Mouse (Mus musculus) limb, embryonic 12.5 days (tissue): ENCODE results near the gene Olfr649. TPM values are rescaled to one million over a fixed set of nuclear protein-coding genes. Genes with fewer than 3 reads are reported as not detected.

Experiments
- ATAC-seq: fragments of 200-750 bp; cut with Nextera tagmentation; 2 replicates; pipeline ENCODE4 v1.8.0; 2017; ENCODE audit warnings: low read depth, moderate TSS enrichment; ENCODE audit not compliant: insufficient number of reproducible peaks, insufficient read depth, low FRiP score, low TSS enrichment
- H3K27ac ChIP-seq: fragments of 300-500 bp; sonication (generic); 2 replicates; pipeline ENCODE4 v1.5.1; 2016; ENCODE audit warnings: mild to moderate bottlenecking, moderate library complexity
- H3K27me3 ChIP-seq: fragments of 300-500 bp; sonication (generic); 2 replicates; pipeline ENCODE4 v1.6.1; 2016; ENCODE audit warnings: mild to moderate bottlenecking, moderate library complexity
- H3K36me3 ChIP-seq: fragments of 300-500 bp; sonication (generic); 2 replicates; pipeline ENCODE4 v1.6.1; 2016; ENCODE audit warnings: mild to moderate bottlenecking, moderate library complexity
- H3K4me1 ChIP-seq: fragments of 300-500 bp; sonication (generic); replicated peaks from 2 replicates; pipeline ENCODE4 v1.6.1; 2016
- H3K4me2 ChIP-seq: fragments of 300-500 bp; sonication (generic); 2 replicates; pipeline ENCODE4 v1.6.1; 2016; ENCODE audit warnings: mild to moderate bottlenecking, moderate library complexity
- H3K4me3 ChIP-seq: fragments of 300-500 bp; sonication (generic); replicated peaks from 2 replicates; pipeline ENCODE4 v1.5.1; 2016; ENCODE audit warnings: mild to moderate bottlenecking
- H3K9ac ChIP-seq: fragments of 300-500 bp; sonication (generic); replicated peaks from 2 replicates; pipeline ENCODE4 v1.6.1; 2016; ENCODE audit warnings: mild to moderate bottlenecking, moderate library complexity
- H3K9me3 ChIP-seq: fragments of 300-500 bp; sonication (generic); 2 replicates; pipeline ENCODE4 v1.6.1; 2016; ENCODE audit warnings: mild to moderate bottlenecking, moderate library complexity
- WGBS: fragments of 180-500 bp; shearing (Covaris S2); methylation state at CpG from one replicate; pipeline ENCODE4 v1.1.7; 2016; 5-methylcytosine and 5-hydroxymethylcytosine counted together
- polyA plus RNA-seq: library from polyadenylated mRNA; unstranded; fragments of >200 nt; fragmentation: Nextera tagmentation; extraction: Ambion mirVana; gene quantifications from 2 replicates; pipeline ENCODE4 v1.2.1, GENCODE M21; 2016

Gene Olfr649
- polyA plus RNA-seq, 1 experiment from 2014 or later = not detected

- Histone ChIP-seq H3K9ac (no peak within 1 kb of the TSS), H3K4me1 (no peaks in the 10 kb centered on the region), H3K36me3 (no peaks in the 10 kb centered on the region), H3K4me2 (no peak within 1 kb of the TSS), H3K27ac (no peak within 1 kb of the TSS), H3K27me3 (no peaks in the 10 kb centered on the region), H3K4me3 (no peak within 1 kb of the TSS), H3K9me3 (no peaks in the 10 kb centered on the region)
- 97% methylated on average over 2 of the region's 2 CpGs for WGBS
- ATAC-seq = no peak
Observed at GRCm38 (mm10) chr7:104183292-104183691, 12.5 kb downstream of the Olfr649 start, which contains the start of gene Olfr648. Olfr648 (minus strand) TSS chr7:104183392.

GRCm38 (mm10) chr7:104179074-104179473 lies 16.7 kb downstream of the Olfr649 start:
- H3K9me3 ChIP-seq = no peaks in the 10 kb centered on the region
- no peaks in the 10 kb centered on the region for H3K4me1 ChIP-seq
- H3K9ac ChIP-seq = no peak overlapping the region
- H3K27ac ChIP-seq = no peak overlapping the region
- no peaks in the 10 kb centered on the region for H3K27me3 ChIP-seq
- H3K36me3 ChIP-seq = no peaks in the 10 kb centered on the region
- 95% methylated on average over 1 of the region's 1 CpGs for WGBS
- no peak overlapping the region for H3K4me2 ChIP-seq
- H3K4me3 ChIP-seq = no peak overlapping the region
- ATAC-seq = no peak

- no peak overlapping the region for H3K4me3 ChIP-seq
- ATAC-seq = no peak
- 73% methylated on average over 5 of the region's 5 CpGs for WGBS
Observed at GRCm38 (mm10) chr7:104178422-104179054, 17.2 kb downstream of the Olfr649 start.

GRCm38 (mm10) chr7:104175085-104175484 lies 20.7 kb downstream of the Olfr649 start:
- 88% methylated on average over 1 of the region's 1 CpGs for WGBS
- no peak for ATAC-seq

More at GRCm38 (mm10) chr7:104178422-104179054, 17.2 kb downstream of the Olfr649 start:
- no peaks in the 10 kb centered on the region for H3K9me3 ChIP-seq
- no peaks in the 10 kb centered on the region for H3K27me3 ChIP-seq
- no peak overlapping the region for H3K27ac ChIP-seq
- no peak overlapping the region for H3K4me2 ChIP-seq
- H3K9ac ChIP-seq = no peak overlapping the region
- H3K4me1 ChIP-seq = no peaks in the 10 kb centered on the region
- no peaks in the 10 kb centered on the region for H3K36me3 ChIP-seq

GRCm38 (mm10) chr7:104169634-104170204 lies 26.1 kb downstream of the Olfr649 start:
- no peak for ATAC-seq

More at GRCm38 (mm10) chr7:104175085-104175484, 20.7 kb downstream of the Olfr649 start:
- Histone ChIP-seq H3K9ac (no peak overlapping the region), H3K27me3 (no peaks in the 10 kb centered on the region), H3K4me1 (no peaks in the 10 kb centered on the region), H3K4me3 (no peak overlapping the region), H3K4me2 (no peak overlapping the region), H3K9me3 (no peaks in the 10 kb centered on the region), H3K27ac (no peak overlapping the region), H3K36me3 (no peaks in the 10 kb centered on the region)

GRCm38 (mm10) chr7:104167105-104167504 lies 28.7 kb downstream of the Olfr649 start:
- Histone ChIP-seq H3K4me2 (no peak overlapping the region), H3K4me3 (no peak overlapping the region), H3K4me1 (no peaks in the 10 kb centered on the region), H3K27me3 (no peaks in the 10 kb centered on the region), H3K36me3 (no peaks in the 10 kb centered on the region), H3K9me3 (no peaks in the 10 kb centered on the region), H3K9ac (no peak overlapping the region), H3K27ac (no peak overlapping the region)
- 80% methylated on average over 6 of the region's 6 CpGs for WGBS
- ATAC-seq = no peak

More at GRCm38 (mm10) chr7:104169634-104170204, 26.1 kb downstream of the Olfr649 start:
- H3K27me3 ChIP-seq = no peaks in the 10 kb centered on the region
- H3K4me1 ChIP-seq = no peaks in the 10 kb centered on the region
- H3K4me2 ChIP-seq = no peak overlapping the region
- H3K9me3 ChIP-seq = no peaks in the 10 kb centered on the region
- 69% methylated on average over 6 of the region's 6 CpGs for WGBS
- no peak overlapping the region for H3K27ac ChIP-seq
- no peak overlapping the region for H3K9ac ChIP-seq
- H3K4me3 ChIP-seq = no peak overlapping the region
- H3K36me3 ChIP-seq = no peaks in the 10 kb centered on the region

GRCm38 (mm10) chr7:104150456-104150855 lies 45.3 kb downstream of the Olfr649 start, which contains the start of gene Ubqlnl:
Ubqlnl (minus strand) TSS chr7:104150556.
- 0 out of 2 replicates have a peak, but pooled peaks cover 3% of the 10 kb centered on the region for H3K9me3 ChIP-seq
- no peak within 1 kb of the TSS for H3K4me3 ChIP-seq
- no peak within 1 kb of the TSS for H3K9ac ChIP-seq
- no peaks in the 10 kb centered on the region for H3K4me1 ChIP-seq
- no peak within 1 kb of the TSS for H3K4me2 ChIP-seq
- no peaks in the 10 kb centered on the region for H3K27me3 ChIP-seq
- H3K36me3 ChIP-seq = no peaks in the 10 kb centered on the region
- ATAC-seq = no peak
- H3K27ac ChIP-seq = no peak within 1 kb of the TSS
- WGBS = 83% methylated on average over 2 of the region's 2 CpGs

GRCm38 (mm10) chr7:104143179-104143578 lies 52.6 kb downstream of the Olfr649 start, which contains the start of gene Ubqln3:
Ubqln3 (minus strand) TSS chr7:104143279.
- no peaks in the 10 kb centered on the region for H3K4me1 ChIP-seq
- no peak within 1 kb of the TSS for H3K4me3 ChIP-seq
- no peak within 1 kb of the TSS for H3K9ac ChIP-seq
- no peak within 1 kb of the TSS for H3K4me2 ChIP-seq
- no peak for ATAC-seq
- H3K36me3 ChIP-seq = no peaks in the 10 kb centered on the region
- no peak within 1 kb of the TSS for H3K27ac ChIP-seq
- H3K9me3 ChIP-seq = peaks cover 6% of the 10 kb centered on the region; the same call in 1 of the 2 replicates
- 68% methylated on average over 3 of the region's 3 CpGs for WGBS
- no peaks in the 10 kb centered on the region for H3K27me3 ChIP-seq

Other genes with a start within 250 kb of the Olfr649 start
- not detected in 2 replicates for gene Olfr635, start 224.8 kb downstream of the Olfr649 start, polyA plus RNA-seq
- gene Olfr638, start 197.2 kb downstream of the Olfr649 start, polyA plus RNA-seq = not detected in 2 replicates
- gene Olfr639, start 178.7 kb downstream of the Olfr649 start, polyA plus RNA-seq = not detected in 2 replicates
- not detected in 2 replicates for gene Olfr640, start 170.4 kb downstream of the Olfr649 start, polyA plus RNA-seq
- not detected in 2 replicates for gene Olfr641, start 160.5 kb downstream of the Olfr649 start, polyA plus RNA-seq
- gene Olfr642, start 143.3 kb downstream of the Olfr649 start, polyA plus RNA-seq = not detected in 2 replicates
- not detected in 2 replicates for gene 4930516K23Rik, start 134.5 kb downstream of the Olfr649 start, polyA plus RNA-seq
- not detected in 2 replicates for gene Olfr644, start 124.1 kb downstream of the Olfr649 start, polyA plus RNA-seq
- gene Olfr645, start 110.5 kb downstream of the Olfr649 start, polyA plus RNA-seq = not detected in 2 replicates
- not detected in 2 replicates for gene Olfr646, start 91.1 kb downstream of the Olfr649 start, polyA plus RNA-seq
- gene Ubqln5, start 66.2 kb downstream of the Olfr649 start, polyA plus RNA-seq = not detected in 2 replicates
- not detected in 2 replicates for gene Olfr643, start 58.6 kb downstream of the Olfr649 start, polyA plus RNA-seq
- not detected in 2 replicates for gene Ubqln3, start 52.7 kb downstream of the Olfr649 start, polyA plus RNA-seq
- gene Ubqlnl, start 45.4 kb downstream of the Olfr649 start, polyA plus RNA-seq = not detected in 2 replicates
- gene Olfm5, start 31.2 kb downstream of the Olfr649 start, polyA plus RNA-seq = not detected in 2 replicates
- gene Olfr648, start 12.6 kb downstream of the Olfr649 start, polyA plus RNA-seq = 0.23 and 0.26 TPM in 2 replicates
- 2.2 and 2.8 TPM in 2 replicates for gene Trim6, start 22.8 kb upstream of the Olfr649 start, polyA plus RNA-seq
- gene Trim34a, start 48.5 kb upstream of the Olfr649 start, polyA plus RNA-seq = 0.93 and 1.4 TPM in 2 replicates
- 0.08 and 0.09 TPM in 2 replicates for gene Trim5, start 92.1 kb upstream of the Olfr649 start, polyA plus RNA-seq
- gene Trim12a, start 119.5 kb upstream of the Olfr649 start, polyA plus RNA-seq = 6.2 and 6.6 TPM in 2 replicates
- not detected in 2 replicates for gene Trim34b, start 133.5 kb upstream of the Olfr649 start, polyA plus RNA-seq
- gene Trim12c, start 157.4 kb upstream of the Olfr649 start, polyA plus RNA-seq = 2.4 and 2.5 TPM in 2 replicates
- not detected in 2 replicates for gene Trim30b, start 173.9 kb upstream of the Olfr649 start, polyA plus RNA-seq
- not detected in 2 replicates for gene Trim30c, start 204.9 kb upstream of the Olfr649 start, polyA plus RNA-seq